Mouse (Mus musculus) gonadal fat pad, adult 2 months (tissue): Measurements from ENCODE around the gene Fbxw10. TPM values are rescaled to one million over a fixed set of nuclear protein-coding genes. Genes with fewer than 3 reads are reported as not detected.

Experiments used
- DNase-seq: peaks from one replicate; pipeline ENCODE4 v3.0.0-alpha.2; 2012; ENCODE audit warnings: low read depth
- polyA plus RNA-seq: library from polyadenylated mRNA; depleted of rRNA; stranded (reverse); fragments of >200 nt; gene quantifications from 2 replicates; pipeline ENCODE4 v1.2.3, GENCODE M21; 2012; rRNA removed

Fbxw10 gene
- polyA plus RNA-seq: 0.42 and 1.4 TPM in 2 replicates

DNA sequence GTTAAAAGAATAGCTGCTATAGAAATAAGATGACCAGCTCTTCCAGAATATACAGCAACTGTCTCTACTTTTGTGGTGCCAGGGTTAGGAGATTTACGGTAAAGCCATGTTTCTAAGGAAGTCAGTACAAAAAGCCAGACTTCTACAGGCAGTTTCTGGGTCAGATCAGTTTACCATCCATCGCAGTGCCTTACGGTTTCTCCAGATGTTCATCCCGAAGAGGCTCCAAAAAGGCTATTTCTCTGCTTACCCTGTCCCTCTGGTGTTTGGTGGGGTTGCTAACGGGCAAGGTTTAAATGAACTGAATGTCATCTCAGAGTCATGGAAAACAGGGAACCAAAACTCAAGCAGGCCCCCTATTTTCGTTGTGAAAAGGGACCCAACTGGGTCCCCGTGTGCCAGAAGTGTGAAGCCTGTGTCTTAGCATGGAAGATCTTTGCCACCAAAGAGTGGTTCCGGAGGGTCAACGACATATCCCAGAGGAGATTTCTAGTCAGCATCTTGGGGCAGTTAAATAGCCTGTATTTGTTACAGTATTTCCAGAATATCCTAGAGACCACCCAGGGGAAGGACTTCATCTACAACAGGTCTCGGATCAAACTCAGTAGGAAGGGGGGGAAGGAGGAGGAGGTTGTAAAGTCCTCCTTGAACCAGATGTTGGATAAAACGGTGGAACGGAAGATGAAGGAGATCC is at the start of gene Fbxw10:
Gene Fbxw10 (plus strand): TSS at position 109 of the 694 bp plus-strand sequence.
- DNase-seq: no peak

DNA sequence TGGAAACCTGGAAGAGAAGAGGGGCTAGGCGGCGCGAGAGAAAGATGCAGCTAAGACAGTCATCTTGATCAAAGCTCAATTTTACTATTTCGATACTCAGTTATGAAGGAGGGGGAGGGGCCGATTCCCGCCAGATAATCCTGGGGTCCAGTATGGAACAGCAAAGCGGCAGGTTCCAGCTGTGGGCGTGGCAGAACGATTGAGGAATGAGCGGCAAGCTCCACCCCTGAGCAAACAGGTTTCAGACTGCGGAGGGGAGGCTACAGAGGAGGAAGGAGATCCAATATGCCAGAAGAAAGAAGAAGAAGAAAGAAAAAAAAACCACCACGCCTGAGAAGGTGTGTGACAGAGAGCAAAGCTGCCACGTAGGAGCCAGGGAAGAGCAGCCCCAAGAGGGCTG is 42.8 kb upstream of the Fbxw10 start:
- DNase-seq: no peak

DNA sequence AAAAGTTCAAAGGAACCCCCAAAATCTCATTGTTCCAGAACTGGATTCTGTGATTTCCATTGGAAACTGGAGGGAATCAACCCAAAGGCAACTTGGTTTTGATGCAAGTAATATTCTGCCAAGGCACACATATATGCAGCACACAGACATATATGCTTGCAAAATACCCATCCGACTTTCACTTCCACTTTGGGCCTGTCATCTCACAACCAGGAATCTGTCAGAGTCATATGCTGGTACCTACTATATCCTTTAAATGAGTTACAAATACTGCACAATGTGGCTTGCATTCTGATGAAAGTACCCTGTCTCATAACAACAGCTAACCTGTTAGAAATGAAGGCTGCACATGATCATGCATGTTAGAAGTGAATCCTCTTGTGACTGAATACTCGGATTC is 38.9 kb upstream of the Fbxw10 start:
- DNase-seq: no peak

DNA sequence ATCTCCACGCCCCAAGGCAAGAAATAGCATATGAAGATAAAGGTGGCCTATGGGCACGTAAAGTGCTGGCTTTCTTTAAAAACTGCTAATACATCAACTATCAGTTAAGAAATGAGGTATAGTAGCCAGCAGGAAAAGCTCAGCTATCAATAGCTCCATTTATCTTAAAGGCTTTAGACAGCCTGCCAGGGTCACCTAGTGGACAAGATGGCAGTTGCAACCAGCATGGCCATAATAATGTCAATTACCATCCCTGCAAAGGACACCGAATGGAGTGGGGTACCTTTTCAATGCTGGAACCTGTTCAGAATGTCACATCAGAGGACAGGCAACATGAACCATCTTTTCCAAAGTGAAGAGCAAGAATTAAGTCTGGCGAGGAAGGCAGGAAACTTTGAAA is 37.7 kb upstream of the Fbxw10 start:
- DNase-seq: no peak

DNA sequence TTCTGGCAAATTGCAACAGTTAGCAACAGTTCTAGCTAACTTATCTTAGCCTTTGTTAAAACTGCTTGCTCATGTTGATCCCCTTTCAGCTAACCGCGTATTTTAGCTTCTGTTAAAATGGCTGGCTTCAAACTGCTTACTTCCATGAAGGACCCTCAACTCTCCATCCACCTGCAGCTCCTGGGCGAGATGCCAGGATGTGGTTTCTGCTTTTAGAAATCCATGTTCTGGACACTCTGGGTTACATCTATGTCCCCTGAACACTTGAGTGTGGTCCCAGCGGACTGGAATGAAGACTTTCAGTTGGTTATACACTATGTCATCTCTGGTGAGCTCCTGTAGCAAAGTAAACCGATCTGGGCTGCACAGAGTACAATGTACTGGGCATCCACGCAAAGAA is 34.6 kb upstream of the Fbxw10 start:
- DNase-seq: no peak

DNA sequence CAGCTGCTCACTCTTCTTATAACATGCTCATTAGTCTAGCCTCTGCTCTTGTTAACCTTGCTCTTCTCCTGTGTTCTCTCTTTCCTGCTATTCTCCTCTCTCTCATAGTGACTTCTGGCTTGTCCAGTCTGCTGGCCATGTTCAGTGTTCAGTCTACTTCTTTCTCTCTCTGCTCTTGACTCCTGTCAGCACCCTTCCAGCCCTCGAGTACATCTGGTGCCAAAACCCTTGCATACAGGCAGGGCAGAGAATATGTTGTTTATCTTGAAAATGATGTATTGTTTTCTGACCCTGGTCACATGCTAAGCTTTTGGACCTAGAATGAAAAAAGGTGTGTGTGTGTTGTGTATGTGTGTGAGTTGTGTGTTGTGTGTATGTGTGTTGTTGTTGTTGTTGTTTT is 33.4 kb upstream of the Fbxw10 start:
- no peak for DNase-seq

DNA sequence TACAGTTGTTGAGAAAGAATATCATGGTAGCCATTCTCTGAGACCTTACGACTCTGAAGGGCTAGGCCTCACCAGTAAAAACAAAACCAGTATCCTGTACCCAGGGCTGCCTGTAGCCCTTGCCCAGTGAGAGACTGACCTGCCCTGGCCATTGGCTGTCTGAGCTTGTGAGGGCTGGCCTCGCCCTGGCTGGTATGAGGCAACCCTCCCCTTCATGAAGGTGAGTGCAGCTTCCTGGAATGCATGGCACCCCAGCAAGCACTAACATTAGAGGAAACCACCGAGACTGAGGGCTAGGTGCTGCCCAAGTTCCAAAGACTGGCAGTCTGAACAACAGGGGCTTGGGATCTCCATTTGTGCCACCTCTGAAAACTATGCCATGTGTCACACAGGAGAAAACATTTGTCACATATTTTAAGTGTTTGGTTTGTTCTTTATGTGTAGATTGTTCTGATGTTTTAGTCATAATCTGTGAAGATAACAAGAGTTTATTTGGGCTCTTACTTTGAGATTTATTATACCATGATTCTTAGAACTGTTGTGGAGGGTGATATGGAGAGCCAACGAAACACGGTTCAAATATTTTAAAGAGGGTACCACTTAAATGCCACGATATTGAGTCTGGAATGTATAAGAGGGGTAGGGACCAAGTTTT is 32.8 kb upstream of the Fbxw10 start:
- no peak for DNase-seq

DNA sequence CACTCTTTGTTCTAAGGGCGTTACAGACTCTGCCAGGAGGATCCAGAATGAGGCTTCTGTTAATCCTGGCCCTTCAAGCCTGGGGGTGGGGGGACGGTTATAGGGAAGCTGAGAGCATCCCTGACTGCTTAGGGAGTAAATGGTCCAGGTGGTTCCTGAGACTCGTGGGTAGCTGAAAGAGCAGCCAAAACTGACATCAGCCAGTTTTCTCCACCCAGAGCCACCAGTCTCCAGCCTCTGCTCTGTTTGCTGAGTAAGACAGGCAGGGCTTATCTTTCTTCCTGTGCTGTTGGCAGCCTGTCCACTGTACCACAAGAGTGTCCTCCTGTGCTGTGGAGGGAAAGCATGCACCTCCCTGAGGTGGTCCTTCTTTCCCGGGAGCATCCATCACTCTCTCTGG is 32.2 kb upstream of the Fbxw10 start:
- no peak for DNase-seq

DNA sequence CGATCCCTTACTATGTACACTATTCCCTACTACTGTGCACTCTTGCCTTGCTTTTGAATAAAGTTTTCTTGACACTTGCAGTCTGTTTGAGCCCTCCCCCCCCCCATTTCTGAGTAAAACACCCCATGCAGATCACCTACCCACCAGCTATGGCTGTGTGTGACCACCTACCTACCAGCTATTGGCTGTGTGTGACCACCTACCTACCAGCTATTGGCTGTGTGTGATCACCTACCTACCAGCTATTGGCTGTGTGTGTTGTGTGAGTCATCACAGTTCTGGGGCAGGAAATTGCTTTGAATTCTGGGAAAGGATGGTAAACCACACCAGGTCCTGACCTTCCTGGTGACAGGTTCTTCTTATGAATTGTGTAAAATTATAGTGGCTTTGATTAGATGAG is 31.4 kb upstream of the Fbxw10 start:
- DNase-seq: no peak

DNA sequence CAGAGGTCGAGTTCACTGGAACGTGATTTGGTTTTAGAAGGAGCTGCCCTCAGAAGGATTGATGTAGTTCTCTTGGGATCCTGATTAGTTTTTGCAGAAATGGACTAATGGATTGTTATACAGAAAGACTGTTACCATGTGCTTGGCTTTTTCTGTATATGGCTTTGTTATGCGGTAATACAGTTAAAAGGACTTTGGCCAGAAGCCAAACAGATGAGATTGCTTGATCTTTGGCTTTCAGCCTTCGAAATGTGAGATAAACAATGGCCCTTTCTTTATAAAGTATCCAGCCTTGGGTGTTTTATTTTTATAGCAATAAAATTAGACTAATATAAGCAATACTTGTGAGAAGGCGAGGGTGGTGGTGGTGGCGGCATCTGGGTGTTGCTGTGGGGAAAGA is 30.3 kb upstream of the Fbxw10 start:
- DNase-seq: no peak

DNA sequence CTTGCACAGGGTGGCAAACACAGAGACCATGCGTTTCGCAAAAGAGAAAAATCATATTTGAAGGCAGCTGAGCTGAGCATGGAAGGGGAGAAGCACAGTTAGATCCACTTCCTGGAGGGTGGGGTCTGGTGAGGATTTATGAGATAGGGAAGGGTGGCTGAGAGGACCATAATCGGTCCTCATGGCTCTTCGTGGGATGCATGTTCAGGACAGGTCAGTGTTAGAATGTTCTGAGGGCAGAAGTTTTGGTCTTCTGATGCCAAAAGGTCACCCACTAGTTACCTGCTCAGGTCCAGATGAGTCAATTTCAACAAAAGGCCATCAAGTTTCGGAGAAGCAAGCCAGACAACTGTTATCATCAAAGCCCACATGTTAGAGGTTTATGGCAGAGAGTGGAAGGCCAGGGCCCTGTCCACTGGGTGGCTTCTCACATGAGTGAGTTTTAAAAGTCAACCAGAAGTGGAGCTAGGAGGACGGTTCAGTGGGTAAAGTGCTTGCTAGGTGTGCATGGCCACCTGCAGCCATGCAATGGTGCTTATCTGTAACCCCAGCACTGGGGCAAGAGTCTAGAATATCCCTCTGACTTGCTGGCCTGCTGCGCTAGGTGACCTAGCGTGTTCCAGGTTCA is 27.7 kb upstream of the Fbxw10 start:
- DNase-seq: no peak

DNA sequence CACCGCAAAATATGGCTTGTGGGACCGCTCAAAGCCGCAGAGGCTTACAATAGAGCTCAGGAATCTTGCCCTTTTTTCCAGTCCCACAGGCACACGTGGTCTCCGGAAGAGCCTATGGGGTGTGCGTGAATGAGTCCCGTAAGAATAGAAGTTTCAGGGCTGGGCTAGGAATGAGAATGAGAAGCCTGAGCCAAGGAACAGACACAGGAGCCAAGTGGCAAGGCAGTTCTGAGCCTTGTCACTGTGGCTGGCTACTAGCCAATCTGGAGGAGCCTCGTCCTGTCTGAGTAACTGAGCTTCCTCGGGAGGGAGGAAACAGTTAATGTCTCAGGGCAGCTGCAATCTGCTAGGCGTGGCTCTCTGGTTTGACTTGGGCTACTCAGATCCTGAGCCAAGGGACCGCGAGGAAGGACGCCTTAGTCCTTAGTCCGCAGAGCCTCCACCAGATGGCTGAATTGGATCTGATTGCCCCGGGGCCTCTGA is 26.8 kb upstream of the Fbxw10 start, which contains the start of gene Trim16:
Gene Trim16 (plus strand): TSS at position 173 of the 483 bp plus-strand sequence.
- no peak for DNase-seq

DNA sequence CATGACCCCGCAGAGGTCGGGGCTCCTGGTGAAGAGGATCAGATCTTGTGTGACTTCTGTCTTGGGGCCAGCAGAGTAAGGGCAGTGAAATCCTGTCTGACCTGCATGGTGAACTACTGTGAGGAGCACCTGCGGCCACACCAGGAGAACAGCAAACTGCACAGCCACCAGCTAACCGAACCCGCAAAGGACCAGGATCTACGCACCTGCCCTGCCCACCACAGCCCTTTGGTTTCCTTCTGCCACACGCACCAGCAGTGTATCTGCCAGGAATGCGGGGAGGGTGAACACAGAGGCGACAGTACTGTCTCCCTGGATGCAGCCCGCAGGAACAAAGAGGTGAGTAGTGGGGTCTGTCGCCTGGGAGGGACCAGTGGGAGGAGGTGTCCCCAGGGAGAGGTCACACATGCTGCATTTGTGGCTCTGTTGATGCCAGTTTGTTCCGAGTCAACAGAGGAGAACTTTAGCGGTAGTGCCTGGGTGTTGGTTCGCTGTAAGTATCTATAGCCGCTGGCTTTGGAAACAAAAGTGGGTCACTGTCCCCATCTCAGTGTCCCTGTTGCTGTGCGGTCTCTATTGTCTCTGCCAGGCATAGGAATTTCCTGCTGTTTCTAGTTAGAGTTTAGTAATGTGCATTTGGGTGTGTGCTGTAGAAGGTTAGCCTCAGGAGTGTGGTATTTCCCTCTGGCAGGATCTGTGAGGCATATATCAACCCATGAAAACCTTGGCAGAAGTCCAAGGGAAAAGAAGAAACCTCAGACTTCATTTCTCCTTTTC is 26.0 kb upstream of the Fbxw10 start:
- no peak for DNase-seq

DNA sequence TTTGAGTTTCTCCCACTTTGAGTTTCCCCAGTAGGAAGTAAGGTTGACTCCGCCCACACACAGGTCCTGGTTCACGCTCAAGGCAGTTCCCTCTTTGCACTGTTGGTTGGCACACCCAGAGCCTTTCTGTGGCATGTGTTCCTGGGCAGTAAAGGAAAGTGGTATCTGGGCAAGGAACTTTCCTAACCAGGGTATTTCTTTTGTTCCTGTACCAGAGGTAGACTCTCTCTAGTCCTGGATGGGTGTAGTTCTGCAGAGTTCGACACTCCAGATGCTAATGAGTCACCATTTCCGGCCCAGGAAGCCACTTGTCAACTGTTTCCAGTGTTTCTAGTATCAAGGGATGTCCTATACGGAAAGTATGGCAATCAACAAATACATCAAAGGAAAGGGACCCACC is 25.0 kb upstream of the Fbxw10 start:
- DNase-seq: no peak

DNA sequence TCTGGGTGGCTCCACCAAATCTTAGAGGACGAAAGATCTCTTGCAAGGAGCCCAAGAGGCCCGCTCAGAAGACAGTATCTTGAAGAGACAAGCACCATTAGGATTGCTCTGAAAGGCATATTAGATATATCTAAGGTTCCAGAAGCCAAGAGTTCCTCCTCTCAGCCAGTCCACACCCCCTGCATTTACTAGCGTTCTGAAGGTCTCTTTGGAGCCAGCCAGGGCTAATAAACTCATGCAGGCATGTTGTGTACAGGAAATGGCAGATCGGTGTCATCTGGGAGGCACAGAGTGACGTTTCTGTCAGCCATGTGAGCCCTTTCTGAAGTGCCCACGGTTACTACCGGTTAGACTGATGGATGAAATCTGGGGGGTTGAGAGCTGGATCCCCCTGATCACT is 22.7 kb upstream of the Fbxw10 start:
- DNase-seq: no peak

DNA sequence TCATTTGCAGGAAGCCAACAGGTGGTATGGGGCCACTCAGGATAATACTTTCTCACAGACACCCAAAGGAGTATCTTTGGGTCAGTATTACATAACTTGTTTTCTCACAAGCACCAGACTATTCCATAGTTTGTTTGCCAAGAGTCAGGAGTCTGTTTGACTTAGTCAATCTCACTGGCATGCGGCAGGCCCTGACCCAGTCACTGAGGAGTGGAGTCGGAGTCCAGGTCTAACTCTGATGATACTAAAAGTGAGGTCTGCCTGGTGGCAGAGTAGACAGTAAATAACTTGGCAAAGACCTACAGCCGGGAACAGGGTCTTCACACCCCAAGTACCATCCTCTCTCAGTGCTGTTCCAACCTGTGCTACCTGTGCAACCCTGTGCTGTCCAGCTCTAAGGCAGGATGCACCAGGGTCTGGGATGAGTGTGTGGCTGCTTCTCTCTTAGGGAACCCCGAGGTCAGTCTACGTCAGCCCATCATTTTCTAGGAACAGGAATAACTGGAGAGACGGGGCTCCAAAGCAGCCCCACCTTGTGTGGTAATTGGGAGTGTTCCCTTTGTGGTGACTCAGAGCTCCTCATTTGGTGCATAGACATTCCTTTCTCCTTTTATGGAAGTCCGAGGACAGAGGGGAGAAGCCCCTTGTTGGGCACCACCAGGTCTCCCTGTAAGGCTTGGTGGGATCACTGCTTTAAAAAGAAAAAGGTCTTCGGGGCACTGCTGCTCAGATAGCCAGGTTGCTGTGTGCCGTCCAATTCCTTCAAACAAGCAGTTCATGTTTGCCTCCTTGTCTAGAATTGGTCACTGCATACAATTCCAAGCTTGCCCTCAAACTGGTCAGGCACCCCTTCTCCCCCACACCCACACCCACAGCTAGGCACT is 21.4 kb upstream of the Fbxw10 start:
- DNase-seq: no peak

DNA sequence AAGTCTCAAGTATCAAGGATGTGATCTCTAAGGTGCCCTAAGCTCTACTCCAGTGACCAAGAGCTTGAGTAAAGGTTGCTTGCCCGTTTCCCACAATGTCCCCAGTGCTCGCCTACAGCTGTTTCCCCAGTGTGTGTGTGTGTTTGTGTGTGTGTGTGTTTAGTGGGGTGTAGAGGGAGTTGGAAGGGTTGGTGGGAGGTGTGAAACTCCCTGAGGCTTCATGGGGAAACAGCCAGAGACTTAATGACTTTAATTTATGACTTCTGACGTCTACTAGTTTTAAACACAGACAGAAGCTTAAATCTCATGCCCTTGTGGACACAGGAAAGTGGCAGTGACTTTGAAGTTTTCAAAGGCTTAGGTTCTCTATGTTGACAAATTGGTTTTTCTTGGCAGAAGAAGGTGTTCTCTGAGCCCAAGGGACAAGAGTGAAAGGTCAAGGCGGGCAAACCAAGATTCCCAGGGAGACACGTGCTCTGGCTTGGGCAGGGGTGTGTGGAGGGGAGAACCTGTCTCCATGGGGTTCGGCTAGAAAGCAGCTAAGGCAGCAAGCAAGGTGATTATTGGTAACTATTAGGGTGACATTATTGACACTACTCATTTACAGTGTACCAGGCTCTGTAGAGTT is 20.6 kb upstream of the Fbxw10 start:
- no peak for DNase-seq

DNA sequence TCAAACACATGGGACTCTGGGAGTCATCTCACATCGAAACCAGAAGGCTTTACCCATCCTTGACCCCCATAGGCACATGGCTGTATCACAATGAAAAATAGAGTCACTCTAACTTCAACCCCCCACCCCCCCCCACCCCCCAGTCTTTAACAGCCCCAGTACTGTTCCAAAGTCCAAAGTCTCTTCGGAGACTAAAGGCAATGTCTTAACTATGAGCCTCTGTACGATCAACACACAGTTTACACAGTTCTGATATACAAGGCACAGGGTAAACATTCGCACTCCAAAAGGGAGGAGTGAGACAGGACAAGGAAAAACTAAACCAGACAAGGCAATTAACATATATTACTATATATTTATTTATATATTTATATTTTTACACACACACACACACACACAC is 19.7 kb upstream of the Fbxw10 start:
- no peak for DNase-seq

DNA sequence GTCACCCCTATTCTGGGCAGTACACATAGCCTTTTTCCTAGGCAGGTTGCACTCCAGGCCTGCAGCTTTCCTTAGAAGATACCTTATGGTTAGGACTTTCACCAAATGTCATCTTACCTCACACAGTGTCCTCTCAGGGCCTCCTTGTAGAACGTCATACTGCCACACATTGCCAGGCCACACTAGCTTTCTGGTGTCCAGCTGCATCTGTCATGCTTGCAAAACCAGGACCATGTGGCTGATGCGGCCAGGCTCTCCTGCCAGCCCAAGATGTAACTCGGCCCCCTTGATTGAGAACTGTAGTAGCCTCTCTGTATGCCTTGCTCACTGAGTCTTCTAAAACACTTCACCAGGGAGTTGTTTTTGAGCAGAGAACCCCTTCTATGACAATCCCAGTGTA is 19.0 kb upstream of the Fbxw10 start:
- DNase-seq: no peak

DNA sequence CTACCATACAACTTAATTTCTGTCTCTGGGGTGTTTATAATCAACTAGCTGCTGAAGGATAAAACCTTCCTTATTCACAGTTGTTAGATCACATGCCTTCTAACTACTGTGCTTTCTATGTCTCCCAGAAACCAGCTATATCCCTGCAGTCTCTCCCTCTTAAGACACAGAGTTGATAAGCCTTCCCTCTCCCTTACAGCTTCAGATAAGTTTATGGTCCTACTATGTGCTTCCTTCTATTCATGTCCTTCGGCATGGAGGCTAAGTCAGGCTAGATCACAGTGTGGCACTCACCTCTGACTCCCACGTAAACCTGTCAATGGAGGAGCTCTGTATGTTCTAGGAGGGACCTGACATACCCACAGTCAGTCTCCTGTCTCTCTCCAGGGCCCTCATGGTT is 16.5 kb upstream of the Fbxw10 start:
- DNase-seq: no peak

DNA sequence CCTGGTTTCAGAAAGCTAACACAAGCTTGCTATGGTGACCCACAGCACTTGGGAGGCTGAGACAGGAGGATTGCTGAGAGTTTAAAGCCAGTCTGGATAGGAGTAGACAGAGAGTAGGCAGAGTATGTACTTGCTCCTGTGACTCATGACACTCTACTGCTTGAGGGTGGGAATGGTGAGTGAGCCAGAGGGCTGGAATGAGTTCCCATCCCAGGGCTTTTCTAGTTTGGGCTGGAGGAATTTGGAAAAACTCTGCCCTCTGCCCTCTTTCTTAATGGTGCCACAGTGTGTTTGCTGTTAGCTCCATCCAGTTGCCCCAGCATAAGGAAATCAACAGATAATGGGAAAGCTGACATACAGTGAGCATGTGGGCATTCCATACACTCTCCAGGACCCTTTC is 15.0 kb upstream of the Fbxw10 start:
- no peak for DNase-seq
